Mouse (Mus musculus) ES-E14 (cell line): ENCODE data around the gene Dnajc4. TPM values are rescaled to one million over a fixed set of nuclear protein-coding genes. Genes with fewer than 3 reads are reported as not detected.

Experiments
- DNase-seq: peaks from one replicate; pipeline ENCODE4 v3.0.0-alpha.2; 2013; ENCODE audit warnings: low read depth, low spot score
- H3K27ac ChIP-seq: 2 replicates; pipeline ENCODE4 v1.5.1; 2012; ENCODE audit warnings: low read depth, mild to moderate bottlenecking, low read length, moderate library complexity, mixed read lengths; ENCODE audit not compliant: poor library complexity, insufficient read depth, severe bottlenecking
- H3K36me3 ChIP-seq: 2 replicates; pipeline ENCODE4 v1.6.1; 2012; ENCODE audit warnings: mild to moderate bottlenecking, low read length, moderate library complexity, mixed read lengths; ENCODE audit not compliant: control insufficient read depth, poor library complexity, insufficient read depth, severe bottlenecking
- H3K4me1 ChIP-seq, 2 experiments: fragments of 150-350 bp in 1 of 2; sonication (generic) in 1 of 2; 2 replicates each; pipeline ENCODE4 v1.6.1; 2012; ENCODE audit warnings: low read length in 2 of 2, mild to moderate bottlenecking in 1 of 2, mixed read lengths in 1 of 2; ENCODE audit not compliant: control insufficient read depth in 2 of 2, insufficient read depth in 2 of 2, poor library complexity in 1 of 2
- H3K4me3 ChIP-seq, 2 experiments: fragments of 150-350 bp in 1 of 2; sonication (generic) in 1 of 2; 2 replicates each; pipeline ENCODE4 v1.5.1; 2012; ENCODE audit warnings: low read length in 2 of 2, low read depth in 1 of 2, mild to moderate bottlenecking in 1 of 2, mixed read lengths in 1 of 2; ENCODE audit not compliant: insufficient read depth in 1 of 2, poor library complexity in 1 of 2, severe bottlenecking in 1 of 2
- H3K9ac ChIP-seq: 2 replicates; pipeline ENCODE4 v1.6.1; 2012; ENCODE audit warnings: low read depth, mild to moderate bottlenecking, low read length, mixed read lengths; ENCODE audit not compliant: poor library complexity, insufficient read depth, severe bottlenecking
- H3K9me3 ChIP-seq: fragments of 150-350 bp; sonication (generic); 2 replicates; pipeline ENCODE4 v1.6.1; 2012; ENCODE audit warnings: low read depth, mild to moderate bottlenecking, low read length; ENCODE audit not compliant: control insufficient read depth, insufficient read depth
- CHD2 ChIP-seq: IDR thresholded peaks from 2 replicates; pipeline ENCODE4 v1.6.1; 2014; ENCODE audit warnings: mild to moderate bottlenecking, low read depth, low read length, inconsistent platforms
- HCFC1 ChIP-seq: IDR thresholded peaks from 2 replicates; pipeline ENCODE4 v1.6.1; 2012; ENCODE audit warnings: low read length, inconsistent platforms, borderline replicate concordance; ENCODE audit not compliant: insufficient read depth
- MAFK ChIP-seq: IDR thresholded peaks from 2 replicates; pipeline ENCODE4 v1.6.1; 2014; ENCODE audit warnings: mild to moderate bottlenecking, low read depth, low read length, inconsistent platforms; ENCODE audit not compliant: insufficient read depth
- ZC3H11A ChIP-seq: IDR thresholded peaks from 2 replicates; pipeline ENCODE4 v1.6.1; 2012; ENCODE audit warnings: low read depth, mild to moderate bottlenecking, inconsistent platforms, low read length, borderline replicate concordance
- ZNF384 ChIP-seq: IDR thresholded peaks from 2 replicates; pipeline ENCODE4 v1.6.1; 2012; ENCODE audit warnings: low read depth, low read length, inconsistent platforms
- in situ Hi-C, 2 experiments: fragments of 600-800 bp; cut with MboI; formaldehyde crosslinking; loops; one replicate each; pipeline ENCODE4 v1.15.1; 2025; ENCODE audit warnings: low sequenced_read_pairs in 2 of 2, inconsistent platforms in 1 of 2; ENCODE audit not compliant: unreplicated experiment in 2 of 2
- total RNA-seq: library from RNA; depleted of rRNA; stranded (reverse); fragments of 300-350 nt; gene quantifications from 2 replicates; pipeline ENCODE4 v1.2.3, GENCODE M21; 2012

The Dnajc4 gene
- total RNA-seq, 1 experiment: 14.0 TPM

GRCm38 (mm10) chr19:6973581-6974190 is 18.7 kb downstream of the Dnajc4 start:
- peaks cover 22% of the 10 kb centered on the region for H3K36me3 ChIP-seq
- in situ Hi-C loops: no loop called here
- no peak overlapping the region for H3K9ac ChIP-seq
- H3K4me1 ChIP-seq: peaks cover 5 to 35% of the 10 kb centered on the region in 2 experiments; a peak in 3 of 4 replicates
- peak overlapping the region; percentile 79 to 100 for H3K4me3 ChIP-seq
- no peak overlapping the region; the same call in 1 of the 2 replicates for H3K27ac ChIP-seq
- no peak for DNase-seq
- no peaks in the 10 kb centered on the region for H3K9me3 ChIP-seq
- TF ChIP-seq HCFC1 (no peak), ZC3H11A (no peak), ZNF384 (no peak), CHD2 (no peak), MAFK (no peak)

DNA sequence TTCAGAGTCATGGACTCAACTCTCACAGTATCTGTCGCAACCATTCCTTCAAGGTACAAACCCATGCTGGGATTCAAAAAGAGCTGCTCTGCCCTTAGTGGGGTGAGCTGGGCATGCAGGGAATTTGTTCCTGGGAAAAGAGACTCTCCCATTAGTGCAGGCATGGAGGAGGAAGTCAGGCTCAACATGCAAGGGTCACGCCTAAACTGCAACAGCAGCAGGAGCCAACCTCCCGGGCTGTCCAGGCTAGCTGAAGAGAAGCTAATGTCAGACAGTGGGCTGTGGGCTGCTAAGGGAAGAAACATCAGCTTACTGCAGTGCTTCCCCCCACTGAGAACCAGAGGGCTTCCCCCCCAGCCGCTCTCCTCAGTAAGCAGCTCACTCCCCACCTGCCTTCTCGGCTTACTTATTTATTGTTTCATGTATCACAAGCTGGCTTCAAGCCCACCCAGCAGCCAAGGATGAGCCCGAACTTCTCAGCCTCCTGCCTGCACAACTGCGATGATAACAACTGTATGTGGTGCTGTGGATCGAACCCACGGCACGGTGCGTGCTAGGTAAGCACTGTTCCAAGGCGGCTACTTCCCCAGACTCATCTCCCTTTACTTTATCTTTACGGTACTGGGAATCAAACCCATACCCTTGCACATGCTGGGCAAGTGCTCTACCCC is 20.0 kb downstream of the Dnajc4 start:
- in situ Hi-C loops: no loop called here
- TF ChIP-seq HCFC1: no peak
- no peak for TF ChIP-seq ZC3H11A
- TF ChIP-seq CHD2: no peak
- TF ChIP-seq MAFK: no peak
- no peak for TF ChIP-seq ZNF384
- Histone ChIP-seq H3K4me1 (peaks cover 8 to 37% of the 10 kb centered on the region in 2 experiments; a peak in 3 of 4 replicates), H3K4me3 (no peak overlapping the region), H3K9me3 (no peaks in the 10 kb centered on the region), H3K36me3 (peaks cover 11% of the 10 kb centered on the region), H3K27ac (peak overlapping the region; percentile 59; the same call in 1 of the 2 replicates), H3K9ac (peak overlapping the region; percentile 2; the same call in 1 of the 2 replicates)
- no peak for DNase-seq

DNA sequence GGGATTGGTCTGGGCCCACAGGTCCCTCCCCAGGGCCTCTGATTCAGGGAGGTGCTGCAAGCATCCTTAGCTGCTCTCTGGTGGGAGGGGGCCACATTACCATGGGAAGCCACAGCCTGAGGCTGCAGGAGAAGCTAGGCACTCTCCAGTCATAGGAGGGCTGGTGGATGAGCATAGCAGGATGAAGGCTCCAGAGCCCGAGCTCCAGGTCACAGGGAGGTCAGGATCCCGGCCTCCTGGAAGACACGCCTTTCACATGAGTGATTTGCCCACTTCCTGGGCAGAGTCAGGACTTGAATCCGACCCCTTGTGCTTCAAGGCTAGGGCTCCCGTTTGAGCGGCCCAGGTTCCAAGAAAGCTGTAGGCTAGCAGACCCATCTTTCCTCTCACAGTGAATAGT is 20.7 kb downstream of the Dnajc4 start:
- H3K9ac ChIP-seq: peak overlapping the region; percentile 2; the same call in 1 of the 2 replicates
- no peak for DNase-seq
- peaks cover 6% of the 10 kb centered on the region; the same call in 1 of the 2 replicates for H3K36me3 ChIP-seq
- peak overlapping the region; percentile 59; the same call in 1 of the 2 replicates for H3K27ac ChIP-seq
- in situ Hi-C loops: no loop called here
- peaks cover 11 to 37% of the 10 kb centered on the region in 2 experiments; a peak in 3 of 4 replicates for H3K4me1 ChIP-seq
- no peaks in the 10 kb centered on the region for H3K9me3 ChIP-seq
- TF ChIP-seq MAFK (no peak), ZNF384 (no peak), HCFC1 (no peak), ZC3H11A (no peak), CHD2 (no peak)
- H3K4me3 ChIP-seq: no peak overlapping the region

DNA sequence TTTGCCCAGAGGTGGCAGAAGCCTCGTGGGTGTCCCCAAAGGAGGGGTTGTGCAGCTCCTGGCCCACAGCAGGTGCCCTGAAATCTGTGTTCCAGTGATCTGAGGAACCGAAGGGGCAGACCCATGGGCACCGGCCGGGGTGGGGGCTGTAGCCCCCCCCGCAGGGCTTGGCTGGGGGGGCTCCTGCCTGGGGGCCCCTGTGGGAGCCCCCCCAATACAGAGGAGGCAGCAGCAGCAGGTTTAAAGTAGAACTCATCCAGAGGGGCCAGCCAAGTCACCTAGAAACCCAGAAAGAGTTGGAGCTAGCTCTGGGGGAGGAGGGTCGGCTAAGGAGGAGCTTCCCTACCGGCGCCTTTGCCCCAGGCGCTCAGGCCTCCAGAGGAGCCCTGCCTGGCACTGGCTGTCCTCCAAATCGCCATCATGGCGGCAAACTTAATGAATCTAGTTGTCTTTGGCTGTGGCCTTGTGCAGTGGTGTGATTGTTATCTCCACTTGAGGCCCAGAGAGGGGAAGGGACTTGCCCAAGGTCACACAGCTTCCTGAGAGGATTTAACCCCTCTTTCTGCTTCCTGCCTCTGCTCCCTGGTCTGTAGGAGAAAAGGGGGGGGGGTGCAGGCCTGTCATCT is 21.8 kb downstream of the Dnajc4 start:
- H3K9me3 ChIP-seq: no peaks in the 10 kb centered on the region
- H3K9ac ChIP-seq: peak overlapping the region; percentile 51; the same call in 1 of the 2 replicates
- H3K27ac ChIP-seq: peak overlapping the region; percentile 59; the same call in 1 of the 2 replicates
- peak overlapping the region; percentile 38 to 44; a peak in 3 of 4 replicates for H3K4me3 ChIP-seq
- in situ Hi-C loops: no loop called here
- peaks cover 11 to 33% of the 10 kb centered on the region in 2 experiments; a peak in 3 of 4 replicates for H3K4me1 ChIP-seq
- H3K36me3 ChIP-seq: peaks cover 10% of the 10 kb centered on the region
- TF ChIP-seq ZNF384: no peak
- no peak for TF ChIP-seq CHD2
- TF ChIP-seq ZC3H11A: no peak
- no peak for TF ChIP-seq HCFC1
- no peak for TF ChIP-seq MAFK
- no peak for DNase-seq
